Mouse (Mus musculus) T-cell, adult 2 months (primary cell): ENCODE results near the gene Ripply2.
A peak's percentile ranks its signal among the peaks of the same experiment; 100 is the strongest.
"Not testable (repeated sequence)": the region's sequence is repeated elsewhere in the genome, so short reads cannot be mapped to it uniquely, and the experiment has no call there.

Source experiments
- DNase-seq: peaks from one replicate; pipeline ENCODE4 v3.0.0; 2022; ENCODE audit warnings: low spot score

Gene Ripply2

DNA sequence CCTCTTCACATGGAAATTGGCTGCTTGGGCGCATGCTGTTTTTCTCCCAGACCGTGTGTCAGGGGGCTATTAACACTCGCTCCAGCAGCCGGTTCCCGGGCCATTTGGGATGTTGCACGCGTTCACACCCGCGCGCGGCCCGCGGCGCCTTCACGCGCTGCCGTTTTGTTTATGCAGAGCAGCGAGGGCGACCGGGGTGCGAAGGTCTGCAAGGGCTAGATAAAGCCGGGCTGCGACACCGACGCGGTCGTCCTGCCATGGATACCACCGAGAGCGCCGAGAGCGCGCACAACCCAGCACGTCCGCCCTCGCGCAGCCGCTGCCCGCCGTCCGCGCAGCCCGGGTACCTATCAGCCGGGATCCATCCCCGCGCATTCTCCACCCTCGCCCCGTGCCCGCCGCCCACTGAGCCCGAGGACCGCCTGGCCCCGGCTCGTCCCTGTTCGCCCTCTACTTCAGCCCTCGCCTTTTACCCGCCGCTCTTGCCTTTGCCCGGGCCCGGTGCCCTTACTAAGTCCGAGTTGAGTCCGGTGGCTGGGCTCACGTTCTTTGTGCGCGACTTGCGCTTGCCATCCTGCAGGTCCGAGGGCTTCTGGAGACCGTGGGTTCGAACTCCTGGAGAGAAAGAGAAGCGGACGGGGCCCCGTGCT, at the start of gene Ripply2:
Ripply2 (plus strand) TSS at position 250 of the 650 bp plus-strand sequence.
- no peak for DNase-seq

- not testable (repeated sequence) for DNase-seq
These were observed 42.9 kb upstream of the Ripply2 start for GRCm38 (mm10) chr9:86972471-86972870.

GRCm38 (mm10) chr9:86973562-86973961, 41.8 kb upstream of the Ripply2 start:
- DNase-seq = no peak

DNA sequence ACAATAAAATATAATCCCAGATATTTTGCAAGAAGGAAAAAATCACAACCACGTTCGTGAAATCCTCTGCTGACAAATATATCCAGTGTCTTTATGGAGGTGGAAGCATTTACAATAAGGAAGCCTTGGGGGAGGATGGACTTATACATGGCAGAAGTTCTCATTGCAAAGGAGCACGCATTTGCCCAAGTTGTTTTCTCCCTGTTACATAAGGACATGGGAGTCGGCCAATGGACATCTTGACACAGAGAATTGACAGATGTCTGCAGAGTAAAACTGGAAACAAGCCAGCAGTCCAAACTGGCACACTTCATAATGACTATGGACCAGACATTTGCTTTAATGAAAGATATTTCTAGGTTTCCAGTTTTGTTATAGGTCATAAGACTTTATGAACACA, 38.4 kb upstream of the Ripply2 start:
- DNase-seq = no peak

GRCm38 (mm10) chr9:86978257-86978907, 37.0 kb upstream of the Ripply2 start:
- DNase-seq = no peak

DNA sequence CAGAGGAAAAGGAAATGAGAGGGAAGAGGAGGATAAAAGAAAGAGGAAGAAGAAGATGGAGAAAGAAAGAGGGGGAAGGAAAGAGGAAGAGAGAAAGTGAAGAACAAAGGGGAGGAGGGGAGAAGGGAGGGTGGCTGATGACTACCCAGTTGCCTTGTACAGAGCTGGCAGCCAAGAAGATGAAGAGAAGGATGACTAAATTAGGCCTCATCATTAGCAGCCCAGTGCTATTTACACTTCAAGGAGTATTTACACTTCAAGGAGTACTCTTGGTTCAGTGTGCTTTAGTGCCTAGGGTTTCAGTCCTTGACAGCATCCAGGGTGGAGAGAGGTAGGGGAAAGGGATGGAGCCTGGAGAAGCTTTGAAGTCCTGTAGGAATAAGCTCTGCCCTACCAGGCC, 35.3 kb upstream of the Ripply2 start:
- no peak for DNase-seq

DNA sequence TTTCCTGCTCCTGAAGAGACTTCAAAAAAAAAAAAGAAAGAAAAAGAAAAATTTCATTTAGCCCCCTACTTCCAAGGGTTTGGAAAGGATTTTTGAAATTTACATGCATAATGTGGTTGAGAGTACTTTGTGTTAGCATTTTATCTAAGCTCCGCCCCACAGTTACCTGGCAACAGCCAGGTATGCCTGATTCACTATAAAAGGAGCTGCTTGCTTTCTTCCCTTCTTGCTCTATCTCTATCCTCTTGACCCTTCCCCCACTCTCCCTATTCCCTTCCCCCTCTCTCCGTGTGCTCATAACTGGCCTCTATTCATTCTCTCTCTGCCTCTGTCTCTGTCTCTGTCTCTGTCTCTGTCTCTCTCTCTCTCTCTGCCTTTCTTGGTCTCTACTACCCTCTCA, 34.4 kb upstream of the Ripply2 start:
- DNase-seq = no peak

DNA sequence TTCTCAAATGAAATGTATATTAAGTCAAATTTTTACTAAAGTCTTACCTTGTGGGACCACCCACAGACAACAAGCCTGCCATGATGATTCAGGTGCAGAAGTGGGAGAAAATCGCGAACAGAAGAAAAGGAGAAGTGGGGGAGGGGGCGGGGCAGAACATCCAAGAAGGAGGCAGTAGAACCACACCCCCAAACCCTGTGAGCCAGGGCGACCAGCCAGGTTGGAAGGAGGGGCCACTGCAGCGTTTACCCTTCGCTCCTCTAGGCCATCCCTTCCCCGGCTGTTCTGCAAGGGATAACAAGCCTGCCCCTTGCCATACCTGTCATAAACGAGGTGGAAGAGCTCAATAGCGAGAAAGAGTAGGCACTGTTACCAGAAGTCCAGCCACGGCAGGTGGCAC, 33.8 kb upstream of the Ripply2 start:
- no peak for DNase-seq

- no peak for DNase-seq
These were observed 30.8 kb upstream of the Ripply2 start for GRCm38 (mm10) chr9:86984583-86984982.

- no peak for DNase-seq
These were observed 30.2 kb upstream of the Ripply2 start for GRCm38 (mm10) chr9:86985105-86985504.

DNA sequence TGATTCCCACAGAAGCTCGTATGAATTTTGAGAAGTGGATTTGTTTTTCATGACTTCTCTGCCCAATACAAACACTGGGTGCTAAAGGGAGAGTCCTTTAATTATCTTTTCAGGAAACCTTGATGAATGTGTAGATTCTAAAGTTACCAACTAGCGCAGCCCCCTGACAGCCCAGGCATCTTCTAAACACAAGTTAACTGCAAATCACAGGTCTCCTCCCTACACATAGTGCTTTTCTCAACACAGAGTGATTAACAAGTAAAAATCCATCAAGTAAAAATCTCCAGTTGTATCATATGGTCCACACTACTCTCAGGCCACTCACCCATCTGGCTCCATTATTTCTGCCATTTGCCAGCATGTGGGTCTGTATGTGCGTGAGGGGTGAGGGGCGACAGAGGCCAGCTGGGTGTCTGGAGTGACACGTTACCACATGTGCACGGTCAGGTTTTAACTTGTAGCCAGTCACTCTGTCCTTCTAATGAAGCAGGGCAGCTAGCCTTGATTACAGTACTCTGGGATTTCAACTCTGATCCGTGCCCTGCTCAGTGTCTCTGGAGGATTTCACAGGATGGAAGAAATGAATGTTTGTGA, 28.5 kb upstream of the Ripply2 start:
- DNase-seq = no peak

DNA sequence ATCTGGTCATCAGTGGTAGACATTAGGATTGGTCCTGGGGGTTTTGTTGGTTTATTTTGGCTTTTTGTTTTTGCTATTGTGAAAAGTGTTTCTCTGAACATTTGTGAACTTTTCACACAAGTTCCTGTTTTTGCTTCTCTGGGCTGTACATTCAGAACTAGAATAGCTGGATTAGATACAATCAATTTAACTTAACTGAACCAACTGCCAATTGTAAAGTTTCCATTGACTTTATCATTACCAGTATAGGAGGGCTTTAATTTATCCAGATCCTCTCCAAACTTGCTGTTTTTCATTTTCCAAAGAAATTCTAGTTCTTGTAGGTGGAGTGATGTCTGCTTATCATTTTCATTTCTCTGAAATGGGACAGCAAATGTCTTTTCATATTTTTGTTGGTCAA, 25.5 kb upstream of the Ripply2 start:
- DNase-seq = no peak

DNA sequence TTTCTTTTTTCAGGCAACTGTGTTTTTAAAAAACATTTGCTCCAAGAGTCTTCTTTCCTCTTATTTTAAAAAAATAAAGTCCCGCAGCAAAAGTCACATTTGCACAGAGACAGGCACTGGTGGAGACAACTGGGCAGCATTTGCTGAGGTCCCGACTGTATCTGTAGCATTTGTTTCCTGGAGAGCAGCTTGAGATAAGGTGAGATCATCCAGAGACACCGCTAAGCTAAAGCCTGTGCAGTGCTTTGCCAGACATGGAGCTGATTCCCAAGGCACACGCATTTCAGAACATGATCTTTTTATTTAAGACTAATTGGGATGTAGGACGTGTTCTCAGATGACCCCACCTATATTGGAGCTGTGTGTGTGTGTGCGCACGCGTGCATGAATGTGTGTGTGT, 23.6 kb upstream of the Ripply2 start:
- no peak for DNase-seq

- no peak for DNase-seq
These were observed 18.2 kb upstream of the Ripply2 start for GRCm38 (mm10) chr9:86997046-86997691.

DNA sequence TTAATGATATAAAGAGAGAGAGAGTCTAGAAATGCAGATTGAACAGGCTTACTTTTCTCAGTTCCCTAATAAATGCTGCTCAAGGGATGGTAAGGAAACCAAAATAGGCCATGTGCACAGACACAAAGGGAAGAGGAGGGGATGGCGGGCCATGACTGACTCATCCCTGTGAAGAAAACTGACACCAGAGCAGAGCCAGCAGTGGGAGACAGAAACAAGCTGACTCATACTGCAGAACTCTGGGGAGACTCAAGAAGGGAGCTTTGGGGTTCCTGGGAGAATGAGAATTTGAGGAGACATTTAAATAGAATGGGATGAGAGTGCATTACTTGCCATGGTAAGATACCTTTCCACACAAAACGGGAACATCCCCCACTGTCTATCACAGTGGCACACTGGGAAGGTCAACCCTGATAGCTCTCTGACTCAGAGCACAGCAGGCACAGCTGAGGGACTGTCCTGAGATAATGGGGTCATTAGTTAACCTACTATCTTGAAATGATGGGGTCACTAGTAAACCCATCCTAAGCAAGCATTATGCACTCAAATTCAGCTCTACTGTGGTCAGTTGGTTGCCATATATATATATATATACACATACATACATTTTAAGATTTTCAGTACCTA, 15.3 kb upstream of the Ripply2 start:
- no peak for DNase-seq

- DNase-seq = no peak
These were observed 10.5 kb upstream of the Ripply2 start for GRCm38 (mm10) chr9:87004701-87005434.

- DNase-seq = no peak
These were observed 9.9 kb upstream of the Ripply2 start for GRCm38 (mm10) chr9:87005435-87005779.

- DNase-seq = no peak
These were observed 6.8 kb upstream of the Ripply2 start for GRCm38 (mm10) chr9:87008507-87008906.

DNA sequence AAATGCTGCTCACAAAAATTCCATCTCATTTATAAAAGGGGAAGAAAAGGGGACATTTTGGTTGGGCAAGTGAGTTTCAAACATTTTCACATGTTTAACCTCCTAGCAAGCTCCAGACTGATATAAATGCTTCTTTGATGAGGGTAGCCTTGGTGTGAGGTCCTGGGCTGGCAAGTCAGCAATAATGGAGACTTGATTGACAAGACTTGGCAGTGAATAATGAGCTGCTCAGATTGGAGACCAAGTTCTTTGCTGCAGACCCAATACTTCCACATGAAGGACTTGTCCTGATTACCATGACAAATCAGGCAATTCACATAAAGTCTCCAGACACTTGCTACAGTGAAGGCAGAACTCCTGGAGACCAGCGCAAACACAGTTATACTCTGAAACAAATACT, 6.4 kb upstream of the Ripply2 start:
- no peak for DNase-seq

DNA sequence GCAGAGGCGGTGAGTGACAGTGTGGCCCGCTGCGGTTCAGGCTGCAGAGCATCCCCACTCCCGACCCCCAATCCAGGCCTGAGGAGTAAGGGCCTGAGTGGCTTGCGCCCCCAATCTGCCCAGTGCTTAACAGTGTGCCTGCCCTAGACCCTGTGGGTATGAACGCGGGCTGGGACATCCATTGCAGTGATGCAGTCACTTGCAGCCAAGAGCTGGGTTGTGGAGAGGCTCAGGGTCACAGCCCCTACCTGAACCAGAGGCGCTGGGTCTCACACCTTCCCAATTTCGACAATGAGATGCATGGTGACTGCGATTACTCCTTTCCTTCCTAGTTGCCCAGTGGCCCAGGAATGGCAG, 579 bp downstream of the Ripply2 start:
- no peak for DNase-seq

GRCm38 (mm10) chr9:87021778-87022523, 6.6 kb downstream of the Ripply2 start, which contains the start of gene Cyb5r4:
TSS of gene Cyb5r4 (plus strand) at chr9:87022014.
- DNase-seq = peak; percentile 95
